Mouse (Mus musculus): ENCODE results near the gene Vat1. TPM values are rescaled to one million over a fixed set of nuclear protein-coding genes. Genes with fewer than 3 reads are reported as not detected.
"Not testable (repeated sequence)": the region's sequence is repeated elsewhere in the genome, so short reads cannot be mapped to it uniquely, and the experiment has no call there.

Vat1 gene
- total RNA-seq, 4 experiments from 2014 or later = 40.7 to 54.4 (median 45.8) TPM

- DNase-seq (ENCODE audit: low spot score in 2 of 2) = not testable (repeated sequence)
Measured at GRCm38 (mm10) chr11:101466552-101466950, 521 bp upstream of the Vat1 start.

GRCm38 (mm10) chr11:101465101-101465868 is 745 bp downstream of the Vat1 start:
- no peak for DNase-seq (ENCODE audit: low spot score in 2 of 2)

- no peak for DNase-seq (ENCODE audit: low spot score in 2 of 2)
Measured at GRCm38 (mm10) chr11:101464211-101465100, 1.6 kb downstream of the Vat1 start, which contains the start of gene Rnd2. Gene Rnd2 (plus strand): TSS chr11:101464999.

- DNase-seq (ENCODE audit: low spot score in 2 of 2) = no peak
Measured at GRCm38 (mm10) chr11:101462583-101463440, 3.2 kb downstream of the Vat1 start.

- no peak for DNase-seq (ENCODE audit: low spot score in 2 of 2)
Measured at GRCm38 (mm10) chr11:101462141-101462540, 3.9 kb downstream of the Vat1 start.

- no peak for DNase-seq (ENCODE audit: low spot score in 2 of 2)
Measured at GRCm38 (mm10) chr11:101460321-101460720, 5.7 kb downstream of the Vat1 start.

GRCm38 (mm10) chr11:101459716-101460115 is 6.3 kb downstream of the Vat1 start:
- DNase-seq (ENCODE audit: low spot score in 2 of 2) = no peak

GRCm38 (mm10) chr11:101458217-101458616 is 7.8 kb downstream of the Vat1 start:
- DNase-seq (ENCODE audit: low spot score in 2 of 2) = no peak

- no peak for DNase-seq (ENCODE audit: low spot score in 2 of 2)
Measured at GRCm38 (mm10) chr11:101457631-101458030, 8.4 kb downstream of the Vat1 start.

GRCm38 (mm10) chr11:101455627-101456026 is 10.4 kb downstream of the Vat1 start:
- no peak for DNase-seq (ENCODE audit: low spot score in 2 of 2)

- no peak for DNase-seq (ENCODE audit: low spot score in 2 of 2)
Measured at GRCm38 (mm10) chr11:101454702-101455101, 11.3 kb downstream of the Vat1 start.

GRCm38 (mm10) chr11:101452093-101452774 is 13.8 kb downstream of the Vat1 start:
- no peak for DNase-seq (ENCODE audit: low spot score in 2 of 2)

GRCm38 (mm10) chr11:101451536-101451935 is 14.5 kb downstream of the Vat1 start:
- DNase-seq (ENCODE audit: low spot score in 2 of 2) = no peak

GRCm38 (mm10) chr11:101450394-101450793 is 15.6 kb downstream of the Vat1 start:
- DNase-seq (ENCODE audit: low spot score in 2 of 2) = no peak

- not testable (repeated sequence) for DNase-seq (ENCODE audit: low spot score in 2 of 2)
Measured at GRCm38 (mm10) chr11:101449596-101449995, 16.4 kb downstream of the Vat1 start.

GRCm38 (mm10) chr11:101448899-101449298 is 17.1 kb downstream of the Vat1 start:
- no peak for DNase-seq (ENCODE audit: low spot score in 2 of 2)

- no peak for DNase-seq (ENCODE audit: low spot score in 2 of 2)
Measured at GRCm38 (mm10) chr11:101448274-101448746, 17.7 kb downstream of the Vat1 start, which contains the start of gene Ifi35. Gene Ifi35 (plus strand): TSS chr11:101448407.

- DNase-seq (ENCODE audit: low spot score in 2 of 2) = no peak
Measured at GRCm38 (mm10) chr11:101447786-101448185, 18.2 kb downstream of the Vat1 start.

- DNase-seq (ENCODE audit: low spot score in 2 of 2) = not testable (repeated sequence)
Measured at GRCm38 (mm10) chr11:101446860-101447259, 19.2 kb downstream of the Vat1 start.

GRCm38 (mm10) chr11:101446319-101446718 is 19.7 kb downstream of the Vat1 start:
- no peak for DNase-seq (ENCODE audit: low spot score in 2 of 2)
